Mouse (Mus musculus): Measurements from ENCODE around the gene Slc25a15.
A peak's percentile ranks its signal among the peaks of the same experiment; 100 is the strongest.

Gene Slc25a15

GRCm38 (mm10) chr8:22398142-22398951 is at the start of gene Slc25a15:
TSS of gene Slc25a15 (minus strand) at chr8:22398597.
- peak; percentile 93 to 95 for DNase-seq

GRCm38 (mm10) chr8:22411971-22412370 is 13.6 kb upstream of the Slc25a15 start:
- DNase-seq = no peak

DNA sequence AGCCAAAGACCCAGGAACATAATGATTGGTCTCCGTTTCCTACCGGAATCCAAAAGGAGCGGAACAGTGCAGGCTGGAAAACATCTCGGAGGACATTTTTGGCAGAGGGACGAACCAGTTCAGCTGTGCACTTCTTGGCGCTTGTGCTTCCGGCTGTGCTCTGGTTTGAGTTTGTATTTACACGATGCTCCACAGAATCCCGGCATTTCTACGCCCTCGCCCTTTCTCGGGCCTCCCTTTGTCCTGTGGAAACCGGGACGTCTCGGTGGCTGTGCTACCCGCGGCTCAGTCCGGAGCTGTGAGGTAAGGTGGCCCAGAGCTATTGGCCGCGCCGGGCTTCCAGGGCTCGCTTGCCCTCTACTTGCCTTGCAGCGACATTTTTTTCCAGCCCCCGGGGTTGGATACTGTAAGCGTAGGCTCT is 12.9 kb upstream of the Slc25a15 start, which contains the start of gene Mrps31:
Gene Mrps31, plus strand, starts transcription at position 80 of the 421 bp plus-strand sequence.
- DNase-seq = peak; percentile 88 to 90

DNA sequence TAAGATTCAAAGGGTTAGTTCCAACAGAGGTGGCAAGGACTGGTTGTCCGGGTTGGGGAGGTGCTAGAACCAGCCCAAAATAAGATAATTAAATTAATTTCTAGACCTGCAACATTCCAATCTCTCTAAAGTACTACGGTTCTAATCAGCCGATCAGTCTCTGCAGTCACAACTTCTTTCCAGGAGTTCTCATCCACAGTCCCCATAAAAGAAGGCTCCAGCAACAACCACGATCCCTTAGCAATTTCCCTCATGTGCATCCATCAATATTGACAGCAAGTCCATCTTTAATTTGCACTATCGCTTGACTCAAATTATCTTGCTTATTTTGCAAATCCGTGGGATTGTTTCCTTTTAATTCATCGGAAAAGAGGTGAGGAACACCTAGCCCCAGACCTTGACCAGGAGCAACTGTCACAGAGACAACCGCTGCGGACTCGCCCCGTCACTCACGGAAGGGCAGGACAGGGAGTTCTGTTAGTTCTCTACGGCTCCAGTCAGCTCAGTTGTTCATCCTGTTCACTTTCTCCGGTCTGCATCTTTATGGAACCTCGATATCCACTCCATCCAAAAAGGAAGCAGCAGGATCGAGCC is 12.4 kb upstream of the Slc25a15 start:
- peak in 1 of 2 experiments; percentile 11 for DNase-seq

DNA sequence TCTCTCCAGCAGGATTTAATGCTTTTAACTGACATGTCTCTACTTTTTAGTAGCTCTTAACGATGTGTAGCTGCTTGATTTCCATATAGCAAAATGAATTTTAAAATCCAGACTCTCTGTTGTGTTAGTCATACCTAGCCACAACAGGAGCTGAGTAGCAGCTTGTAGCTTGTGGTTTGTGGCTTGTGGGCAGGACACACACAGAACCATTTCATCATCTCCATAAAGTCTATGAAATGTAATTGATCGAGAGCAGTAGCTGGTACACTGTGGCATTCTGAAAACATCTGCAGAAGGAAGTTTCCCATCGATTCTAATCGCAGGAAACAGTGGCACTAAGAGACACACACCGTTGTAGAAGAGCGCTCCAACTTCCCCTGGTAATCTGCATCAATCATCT is 7.3 kb upstream of the Slc25a15 start:
- DNase-seq = no peak

GRCm38 (mm10) chr8:22403235-22403634 is 4.8 kb upstream of the Slc25a15 start:
- no peak for DNase-seq

GRCm38 (mm10) chr8:22400593-22400992 is 2.2 kb upstream of the Slc25a15 start:
- DNase-seq = no peak

- peak in 1 of 2 experiments; percentile 19 for DNase-seq
Measured at GRCm38 (mm10) chr8:22399285-22399880, 986 bp upstream of the Slc25a15 start.

DNA sequence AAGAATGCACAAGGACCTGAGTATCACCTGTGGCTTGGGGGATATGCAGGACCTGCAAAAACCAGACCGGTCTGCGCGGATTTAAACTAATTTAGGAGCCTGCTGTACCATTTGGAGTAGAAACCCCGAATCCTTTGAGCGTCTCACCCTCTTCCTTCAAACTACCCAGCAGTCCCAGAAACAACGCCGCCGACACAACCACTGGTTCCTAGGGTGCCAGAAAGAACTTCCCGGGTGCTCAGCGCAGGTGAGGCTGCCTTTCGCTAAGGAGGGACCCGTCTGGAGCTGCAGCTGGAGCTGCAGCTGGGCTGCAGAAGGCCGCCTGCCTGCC is 621 bp downstream of the Slc25a15 start:
- no peak for DNase-seq

- DNase-seq = peak; percentile 33 to 48
Measured at GRCm38 (mm10) chr8:22395256-22395655, 3.1 kb downstream of the Slc25a15 start.

DNA sequence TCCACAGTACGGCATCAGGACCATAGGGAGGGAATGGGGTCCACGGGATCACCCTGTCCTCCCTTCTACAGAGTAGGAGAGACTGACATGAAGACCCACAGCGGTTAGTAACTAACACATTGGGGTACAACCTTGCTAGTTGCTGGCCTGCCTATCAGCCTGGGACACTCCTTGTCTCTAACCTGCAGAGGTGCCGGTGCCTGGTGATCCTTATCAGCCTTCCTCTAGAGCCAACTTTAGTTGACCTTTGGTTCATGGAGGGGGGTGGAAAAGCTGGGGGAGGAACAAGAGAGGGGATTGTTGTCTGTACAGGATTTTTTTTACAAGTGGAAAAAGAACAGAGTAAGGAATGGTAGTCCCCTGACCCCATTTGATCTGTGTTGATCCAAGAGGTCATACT is 3.9 kb downstream of the Slc25a15 start:
- DNase-seq = no peak

GRCm38 (mm10) chr8:22390766-22391463 is 7.5 kb downstream of the Slc25a15 start:
- no peak for DNase-seq

- DNase-seq = no peak
Measured at GRCm38 (mm10) chr8:22389874-22390273, 8.5 kb downstream of the Slc25a15 start.

DNA sequence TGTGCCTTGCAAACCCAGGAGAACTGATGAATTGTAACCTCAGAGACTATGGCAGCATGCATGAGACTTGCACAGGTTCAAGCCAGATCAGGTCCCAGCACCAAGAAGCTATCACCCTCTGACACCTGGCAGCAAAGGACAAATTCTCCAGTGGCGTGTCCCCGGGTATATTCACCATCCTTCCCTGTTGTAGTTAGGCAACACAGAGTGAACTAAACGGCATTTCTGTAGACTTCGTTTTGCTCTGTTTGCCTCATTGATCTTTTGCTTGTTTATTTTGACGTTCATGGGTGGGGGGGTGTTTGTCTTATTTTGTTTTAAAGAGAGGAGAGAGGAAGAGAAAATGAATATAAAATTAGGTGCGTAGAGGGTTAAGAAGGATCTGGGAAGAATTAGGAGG is 13.2 kb downstream of the Slc25a15 start:
- DNase-seq = no peak

GRCm38 (mm10) chr8:22382824-22383595 is 15.4 kb downstream of the Slc25a15 start:
- DNase-seq = no peak

DNA sequence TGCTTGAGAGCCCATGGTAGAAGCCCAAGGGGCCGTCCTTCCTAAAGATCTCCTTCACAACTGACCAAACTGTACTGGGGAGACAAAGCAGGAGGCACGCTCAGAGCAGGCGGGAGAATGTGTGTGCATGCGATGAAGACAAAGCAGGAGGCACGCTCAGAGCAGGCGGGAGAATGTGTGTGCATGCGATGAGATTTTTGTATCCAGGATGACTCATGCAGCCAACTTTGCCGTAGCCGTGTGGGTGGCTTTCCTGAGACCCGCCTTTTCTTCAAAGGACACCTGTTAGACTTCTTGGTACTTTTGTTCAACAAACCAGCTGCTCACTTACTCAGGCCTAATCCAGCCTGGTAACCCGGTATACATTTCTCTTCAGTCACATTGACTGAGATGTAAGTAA is 17.5 kb downstream of the Slc25a15 start:
- DNase-seq = no peak

GRCm38 (mm10) chr8:22376903-22377302 is 21.5 kb downstream of the Slc25a15 start:
- DNase-seq = peak; percentile 46 to 54

DNA sequence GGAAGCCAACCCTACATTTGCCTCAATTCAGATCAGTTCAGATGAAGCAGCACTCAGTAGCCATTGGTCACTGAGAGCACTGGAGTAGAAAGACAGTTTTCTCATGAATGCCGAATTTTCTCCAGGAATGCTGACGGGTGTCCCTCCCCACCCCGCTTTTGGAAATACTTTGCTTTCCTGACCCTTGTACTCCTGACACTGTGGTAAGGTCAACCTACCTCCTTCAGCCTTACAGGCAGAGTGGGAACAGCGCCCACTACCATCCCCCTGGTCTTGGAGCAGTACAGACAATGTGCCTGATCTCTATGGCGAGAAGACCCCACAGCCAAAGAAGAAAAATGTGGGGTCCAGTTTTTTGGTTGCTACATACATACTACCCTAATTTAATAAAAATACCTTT is 22.1 kb downstream of the Slc25a15 start:
- no peak for DNase-seq

DNA sequence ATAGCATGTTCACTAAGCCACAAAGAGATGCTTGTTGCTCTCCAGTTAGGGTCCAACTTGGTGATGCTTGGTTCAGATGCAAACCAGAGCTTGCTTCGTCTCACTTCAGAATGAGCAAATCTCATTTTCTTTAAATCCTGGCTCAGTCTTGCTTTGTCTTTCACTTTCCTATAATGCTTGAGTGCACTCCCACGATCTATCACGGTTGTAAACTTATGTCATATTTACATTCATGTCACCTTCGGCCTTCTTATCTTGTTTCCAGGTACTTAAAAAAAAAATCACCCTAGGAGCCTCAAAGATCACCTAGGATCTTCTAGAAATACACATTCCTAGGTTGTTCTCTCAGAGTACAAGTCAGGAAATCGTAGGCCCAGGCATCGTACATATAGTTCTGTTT is 38.5 kb downstream of the Slc25a15 start:
- DNase-seq = no peak

- no peak for DNase-seq
Measured at GRCm38 (mm10) chr8:22359359-22359758, 39.0 kb downstream of the Slc25a15 start.

DNA sequence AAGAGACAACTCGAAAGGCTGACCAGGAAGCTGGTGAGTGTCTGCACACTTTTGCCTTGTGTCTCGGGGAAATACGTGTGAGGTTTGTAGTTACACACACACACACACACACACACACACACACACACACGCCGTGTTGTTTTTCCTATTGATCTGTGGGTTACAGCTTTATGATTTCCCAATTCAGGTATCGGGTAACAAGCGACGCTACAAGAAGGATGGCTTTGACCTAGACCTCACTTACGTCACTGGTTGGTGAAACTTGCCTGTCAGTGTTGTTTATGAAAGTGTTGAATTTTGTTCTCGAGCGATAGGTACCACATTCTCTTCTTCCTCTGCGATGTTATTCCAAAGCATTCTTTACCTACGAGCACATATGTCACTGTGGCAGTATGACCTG is 63.0 kb downstream of the Slc25a15 start:
- no peak for DNase-seq
